Mouse (Mus musculus): ENCODE measurements around the gene Unc80. TPM values are rescaled to one million over a fixed set of nuclear protein-coding genes. Genes with fewer than 3 reads are reported as not detected.

The Unc80 gene
- total RNA-seq, 2 experiments from 2014 or later: not detected

GRCm38 (mm10) chr1:66700693-66701575 is 232.8 kb downstream of the Unc80 start, which contains the start of gene Rpe:
TSS of gene Rpe (plus strand) at chr1:66700831.
- peak; percentile 99 for ATAC-seq (replicated peaks; ENCODE audit: low FRiP score, poor library complexity, severe bottlenecking)

GRCm38 (mm10) chr1:66701576-66701940 is 233.4 kb downstream of the Unc80 start:
- ATAC-seq (replicated peaks; ENCODE audit: low FRiP score, poor library complexity, severe bottlenecking): no peak

GRCm38 (mm10) chr1:66702623-66703345 is 234.6 kb downstream of the Unc80 start:
- no peak for ATAC-seq (replicated peaks; ENCODE audit: low FRiP score, poor library complexity, severe bottlenecking)

GRCm38 (mm10) chr1:66704523-66704922 is 236.4 kb downstream of the Unc80 start:
- ATAC-seq (replicated peaks; ENCODE audit: low FRiP score, poor library complexity, severe bottlenecking): no peak

GRCm38 (mm10) chr1:66712859-66713258 is 244.7 kb downstream of the Unc80 start:
- no peak for ATAC-seq (replicated peaks; ENCODE audit: low FRiP score, poor library complexity, severe bottlenecking)

GRCm38 (mm10) chr1:66730581-66730980 is 262.4 kb downstream of the Unc80 start:
- ATAC-seq (replicated peaks; ENCODE audit: low FRiP score, poor library complexity, severe bottlenecking): no peak

Other genes starting within 250 kb of the Unc80 start
- 24.9 and 31.9 TPM in 2 replicates for gene Rpe, start 232.5 kb downstream of the Unc80 start, total RNA-seq (2015; ENCODE audit: low replicate concordance)
- gene Rpe, start 232.5 kb downstream of the Unc80 start, total RNA-seq (2017; ENCODE audit: low replicate concordance): 34.8 and 39.9 TPM in 2 replicates